Mouse (Mus musculus): ENCODE results near the gene Skp2.

Gene Skp2

GRCm38 (mm10) chr15:9113556-9113955 is 41.7 kb downstream of the Skp2 start:
- DNase-seq (ENCODE audit: low spot score): no peak

GRCm38 (mm10) chr15:9111648-9112047 is 43.6 kb downstream of the Skp2 start:
- no peak for DNase-seq (ENCODE audit: low spot score)

DNA sequence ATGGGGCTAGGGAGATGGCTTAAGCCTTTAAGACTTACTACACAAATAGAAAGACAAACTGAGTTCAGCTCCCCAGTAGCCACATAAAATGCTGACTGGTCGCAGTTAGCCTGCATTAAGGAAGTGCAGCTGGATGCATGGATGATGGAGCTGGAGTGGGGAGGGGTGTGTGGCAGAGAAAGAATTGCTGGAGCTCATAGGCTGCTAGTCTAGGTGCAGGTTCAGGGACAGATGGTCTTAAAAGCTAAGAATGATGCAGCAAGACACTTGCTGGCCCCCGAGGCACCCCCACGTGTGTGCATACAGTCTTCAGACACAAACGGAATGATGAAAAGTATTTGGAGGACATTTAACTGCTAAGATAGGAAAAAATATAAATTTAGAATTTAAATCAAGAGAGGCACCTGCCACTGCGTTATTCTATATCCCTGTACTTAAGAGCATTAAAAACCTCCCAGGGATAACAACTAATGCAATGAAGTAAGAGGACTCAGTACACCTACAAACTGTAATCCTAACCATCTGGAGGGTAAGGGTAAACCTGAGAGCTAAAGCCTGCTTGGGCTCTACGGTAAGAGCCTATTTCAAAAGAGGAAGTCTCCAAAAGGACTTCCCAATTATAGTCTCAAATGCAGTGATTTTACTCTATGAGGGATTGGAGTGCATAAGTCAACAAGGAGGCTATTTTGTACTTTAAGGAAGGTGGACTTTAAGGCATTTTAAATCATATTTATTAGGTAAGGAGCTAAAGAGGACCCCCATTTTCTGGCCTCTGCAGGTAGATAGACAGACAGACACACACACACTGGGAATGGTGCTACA is 44.5 kb downstream of the Skp2 start:
- no peak for DNase-seq (ENCODE audit: low spot score)

DNA sequence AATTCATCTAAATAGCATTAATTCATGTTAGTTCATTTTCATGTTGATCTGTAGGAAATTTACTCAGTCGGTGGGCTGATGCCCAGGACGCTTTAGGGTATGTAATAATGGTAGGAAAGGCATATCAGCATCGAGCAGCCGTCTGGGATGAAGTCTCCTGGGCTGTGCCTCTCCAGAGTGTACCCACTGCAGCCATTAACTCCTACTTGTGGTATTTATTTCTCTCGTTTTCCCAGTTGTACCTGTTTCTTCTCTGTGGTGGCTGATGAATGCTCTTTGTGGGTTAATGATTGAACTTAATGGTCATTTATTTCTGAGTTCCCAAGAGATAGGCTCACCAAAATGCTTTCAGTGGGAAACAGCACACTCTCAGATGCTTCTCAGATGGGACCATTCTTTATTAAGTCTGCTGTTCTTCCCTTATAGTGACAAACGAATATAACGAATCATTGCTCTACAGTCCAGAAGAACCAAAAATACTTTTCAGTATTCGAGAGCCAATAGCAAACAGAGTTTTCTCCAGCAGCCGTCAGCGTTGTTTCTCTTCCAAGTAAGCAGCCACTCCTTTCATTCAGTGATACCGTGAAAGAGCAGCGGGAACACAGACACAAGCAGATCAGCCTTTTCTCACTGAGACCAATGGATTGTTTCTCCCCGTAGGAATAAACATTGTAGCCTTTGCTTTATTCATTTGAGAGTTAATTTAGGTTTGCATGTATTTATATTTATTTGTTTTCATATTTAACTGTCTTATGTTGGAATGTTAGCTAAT is 48.7 kb downstream of the Skp2 start:
- DNase-seq (ENCODE audit: low spot score): no peak

DNA sequence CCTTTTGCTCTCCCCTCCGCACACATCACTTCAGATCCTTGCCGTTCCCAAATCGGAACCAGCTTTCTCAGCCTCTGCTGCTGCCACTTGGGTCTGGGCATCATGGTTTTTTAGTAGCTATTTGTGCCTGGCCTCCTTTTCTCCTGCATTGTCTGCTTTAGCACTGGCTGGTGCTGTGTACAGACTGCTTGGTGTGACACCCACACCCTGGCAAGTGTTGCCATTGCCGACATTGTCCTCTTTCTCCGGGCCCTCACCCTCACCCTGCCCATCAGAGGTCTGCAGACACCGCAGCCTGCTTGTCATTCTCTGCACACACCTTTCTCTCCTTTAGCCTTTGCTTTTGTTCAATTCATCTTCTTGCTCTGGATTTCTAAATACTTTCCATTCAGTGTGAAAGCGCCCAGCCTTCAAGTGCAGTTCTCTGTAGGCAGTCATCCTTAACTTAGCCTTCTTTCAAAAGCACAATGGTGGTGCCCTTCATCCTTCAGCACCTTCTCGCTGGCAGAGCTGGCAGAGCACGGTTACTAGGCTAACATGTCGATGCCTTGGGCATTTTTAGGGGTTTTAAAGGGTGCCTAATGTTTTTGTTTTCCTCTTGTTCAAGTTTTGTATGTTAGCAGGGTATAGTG is 54.7 kb downstream of the Skp2 start:
- no peak for DNase-seq (ENCODE audit: low spot score)

DNA sequence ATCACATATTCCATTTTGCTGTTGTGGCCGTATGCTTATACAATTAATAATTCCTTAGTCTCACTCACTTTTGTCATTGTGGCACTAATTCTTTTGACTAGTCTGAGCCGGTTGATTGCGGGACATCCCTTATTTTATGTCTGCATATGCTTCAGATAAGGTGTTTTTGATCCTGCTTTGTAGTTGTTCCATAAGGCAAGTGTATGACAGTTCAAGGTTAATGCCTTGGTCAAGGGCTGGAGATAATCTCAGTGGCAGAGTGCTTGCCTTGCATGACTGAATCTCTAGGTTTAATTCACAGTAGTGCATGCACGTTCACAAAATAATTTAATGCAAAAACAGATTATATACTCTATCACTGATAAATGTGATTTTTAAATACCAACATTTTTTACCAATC is 58.4 kb downstream of the Skp2 start:
- no peak for DNase-seq (ENCODE audit: low spot score)

GRCm38 (mm10) chr15:9094366-9094750 is 60.9 kb downstream of the Skp2 start:
- peak; percentile 80 for DNase-seq (ENCODE audit: low spot score)

GRCm38 (mm10) chr15:9093598-9094365 is 61.4 kb downstream of the Skp2 start:
- DNase-seq (ENCODE audit: low spot score): no peak

- no peak for DNase-seq (ENCODE audit: low spot score)
Observed at GRCm38 (mm10) chr15:9090662-9091061, 64.6 kb downstream of the Skp2 start.

DNA sequence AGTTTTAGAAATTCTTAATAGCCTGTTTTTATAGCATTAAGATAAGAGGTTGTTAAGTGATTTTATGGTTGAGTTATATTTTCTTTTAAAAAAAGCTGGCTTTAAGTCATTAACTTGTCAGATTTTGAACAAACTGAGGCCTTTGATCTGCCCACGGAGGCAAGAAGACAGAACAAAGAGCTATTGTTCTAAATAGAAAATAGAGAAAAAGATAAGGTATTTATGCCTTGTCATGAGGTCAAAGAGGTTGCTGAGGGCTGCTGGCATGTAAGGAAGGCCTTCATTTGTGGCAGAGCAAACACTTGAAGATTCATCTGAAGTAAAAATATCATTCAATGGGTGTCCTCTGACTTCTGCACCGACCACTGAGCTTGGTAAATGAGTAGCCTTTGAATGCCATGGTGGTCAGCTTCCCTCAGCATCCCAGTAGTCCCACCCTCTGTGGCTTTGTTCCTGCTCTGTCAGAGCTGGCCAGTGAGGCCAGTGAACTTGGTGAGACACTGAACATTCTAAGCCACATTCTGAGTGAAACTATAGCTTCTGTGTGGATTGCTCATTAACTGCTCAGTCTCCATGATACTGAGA is 66.0 kb downstream of the Skp2 start:
- DNase-seq (ENCODE audit: low spot score): peak; percentile 20

DNA sequence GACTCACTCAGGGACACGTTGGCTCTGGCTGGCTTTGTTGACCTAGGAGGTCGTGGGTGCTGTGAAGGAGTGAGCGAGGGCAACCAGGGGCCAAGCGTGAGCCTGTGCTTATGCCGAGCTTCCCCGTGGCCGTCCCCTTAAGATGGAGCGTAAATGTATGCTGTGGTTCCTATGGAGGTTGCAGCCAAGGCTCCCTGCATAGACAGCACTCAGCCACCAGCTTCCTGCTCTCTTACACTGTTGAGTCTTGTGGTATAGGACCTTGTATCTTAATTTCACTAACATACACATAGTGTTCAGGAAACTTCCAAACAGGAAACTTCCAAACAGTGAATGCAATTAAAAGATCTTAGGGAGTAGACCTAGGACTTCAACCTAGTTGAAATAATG is 66.5 kb downstream of the Skp2 start:
- DNase-seq (ENCODE audit: low spot score): no peak

DNA sequence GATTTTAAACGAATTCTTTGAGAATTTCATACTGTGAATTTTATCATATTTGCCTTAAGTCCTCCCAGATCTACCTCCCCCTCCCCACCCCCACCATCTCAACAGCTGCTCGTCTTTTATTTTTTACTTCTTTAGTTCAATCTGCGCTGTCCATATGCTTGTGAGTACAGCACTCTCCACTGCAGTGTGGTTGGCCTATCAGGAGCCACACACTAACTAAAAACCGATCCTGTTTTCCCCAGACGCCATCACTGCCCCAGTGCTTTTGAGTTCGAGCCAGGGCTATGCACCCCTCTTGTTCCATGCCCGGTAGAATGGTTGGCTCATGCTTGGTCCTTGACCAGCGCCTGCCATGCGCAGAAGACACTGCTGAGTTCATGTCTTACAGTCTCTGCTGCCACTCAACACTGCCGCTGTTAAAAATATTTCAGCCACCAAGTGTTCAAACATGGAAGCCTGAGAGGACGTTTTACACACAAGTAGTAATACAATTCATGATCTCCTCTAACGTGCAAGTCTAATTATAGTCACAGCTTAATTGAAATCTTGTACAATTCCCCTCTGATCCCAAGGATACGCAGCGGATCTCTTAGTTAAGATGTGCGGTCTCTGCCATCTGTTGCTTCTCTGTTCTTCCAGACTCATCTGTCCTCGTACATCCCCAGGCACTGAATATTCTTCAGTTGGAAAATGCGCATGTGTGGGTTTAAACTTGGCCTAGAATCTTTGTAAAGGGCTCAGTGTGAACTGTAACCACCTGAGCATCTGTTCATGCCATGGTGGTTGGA is 67.1 kb downstream of the Skp2 start:
- DNase-seq (ENCODE audit: low spot score): no peak

DNA sequence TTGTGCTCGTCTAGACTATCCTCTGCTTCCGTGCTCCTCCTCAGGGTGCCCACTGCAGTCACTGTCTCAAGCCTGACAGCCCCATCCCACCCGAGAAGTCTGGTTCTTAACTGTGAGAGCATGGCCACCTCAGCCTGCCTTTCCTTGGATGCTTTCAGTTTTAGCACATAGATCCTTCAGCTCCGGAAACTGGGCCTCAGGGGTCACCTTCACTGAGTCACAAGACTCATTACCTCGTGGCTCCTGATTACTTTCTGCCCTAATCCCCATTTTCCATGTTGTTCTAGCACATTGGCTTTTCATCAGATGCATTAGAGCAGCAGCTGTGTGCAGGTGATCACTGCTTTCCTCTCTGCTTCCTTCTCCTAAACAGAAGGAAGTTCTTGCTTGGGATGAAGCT is 67.8 kb downstream of the Skp2 start:
- no peak for DNase-seq (ENCODE audit: low spot score)

DNA sequence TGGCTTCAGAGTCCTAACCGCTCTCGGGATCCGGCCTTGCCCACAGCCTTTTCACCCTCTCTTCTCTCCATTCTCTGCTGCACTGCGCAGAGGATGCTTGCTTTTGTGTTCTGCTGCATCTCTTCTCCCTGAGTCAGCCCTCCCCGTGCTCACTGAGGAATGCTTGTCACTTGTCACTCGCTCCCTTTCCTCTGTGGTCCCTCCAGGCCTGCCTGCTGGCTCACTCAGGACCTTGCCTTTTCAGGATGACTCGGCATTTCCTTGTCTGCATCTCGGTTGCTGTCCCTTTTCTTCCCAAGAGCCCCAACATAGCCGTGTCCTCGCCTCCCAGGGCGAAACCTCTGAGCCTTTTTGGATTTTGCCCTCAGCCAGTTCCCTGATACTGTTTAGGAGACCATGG is 68.4 kb downstream of the Skp2 start:
- peak; percentile 51 for DNase-seq (ENCODE audit: low spot score)

- no peak for DNase-seq (ENCODE audit: low spot score)
Observed at GRCm38 (mm10) chr15:9082753-9083152, 72.5 kb downstream of the Skp2 start.

GRCm38 (mm10) chr15:9081294-9081693 is 73.9 kb downstream of the Skp2 start:
- DNase-seq (ENCODE audit: low spot score): no peak

DNA sequence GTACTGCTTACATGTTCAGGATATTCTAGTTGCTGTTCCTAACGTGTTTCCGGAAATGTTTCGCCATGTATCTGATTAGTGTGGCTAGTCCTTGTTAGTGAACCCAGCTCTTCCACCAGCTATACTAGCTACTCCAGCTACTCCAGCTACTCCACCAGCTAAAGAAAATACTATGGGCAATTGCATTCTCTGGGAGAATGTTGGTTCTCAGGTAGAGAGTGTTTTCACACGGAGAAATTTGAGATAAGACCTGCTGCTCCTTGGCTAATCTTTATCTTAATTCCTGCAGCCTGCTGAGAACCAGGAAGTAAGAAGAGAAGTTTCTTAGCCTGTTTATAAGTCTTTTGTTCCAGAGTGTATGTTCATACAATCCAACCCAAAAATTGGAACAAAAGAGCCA is 75.0 kb downstream of the Skp2 start:
- no peak for DNase-seq (ENCODE audit: low spot score)

DNA sequence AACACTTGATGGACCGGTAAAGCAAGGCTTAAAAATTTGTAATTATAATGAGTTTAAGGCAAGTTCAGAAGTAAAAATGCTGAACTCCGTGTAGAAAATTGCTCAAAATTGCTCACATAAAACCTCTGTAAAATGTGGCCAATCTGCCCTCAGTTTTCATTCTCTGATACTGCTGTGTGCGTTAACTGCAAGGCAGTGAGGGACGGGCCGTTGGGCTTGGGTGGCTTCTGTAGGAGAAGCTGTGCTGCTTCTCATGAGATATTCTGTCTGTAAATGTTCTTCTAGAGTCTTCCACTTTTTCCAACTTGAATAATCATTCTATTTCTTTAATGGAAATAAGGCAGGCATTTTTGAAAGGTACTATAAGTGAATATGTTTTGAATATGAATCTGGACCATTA is 75.6 kb downstream of the Skp2 start:
- no peak for DNase-seq (ENCODE audit: low spot score)

GRCm38 (mm10) chr15:9078481-9079300 is 76.5 kb downstream of the Skp2 start:
- DNase-seq (ENCODE audit: low spot score): no peak

DNA sequence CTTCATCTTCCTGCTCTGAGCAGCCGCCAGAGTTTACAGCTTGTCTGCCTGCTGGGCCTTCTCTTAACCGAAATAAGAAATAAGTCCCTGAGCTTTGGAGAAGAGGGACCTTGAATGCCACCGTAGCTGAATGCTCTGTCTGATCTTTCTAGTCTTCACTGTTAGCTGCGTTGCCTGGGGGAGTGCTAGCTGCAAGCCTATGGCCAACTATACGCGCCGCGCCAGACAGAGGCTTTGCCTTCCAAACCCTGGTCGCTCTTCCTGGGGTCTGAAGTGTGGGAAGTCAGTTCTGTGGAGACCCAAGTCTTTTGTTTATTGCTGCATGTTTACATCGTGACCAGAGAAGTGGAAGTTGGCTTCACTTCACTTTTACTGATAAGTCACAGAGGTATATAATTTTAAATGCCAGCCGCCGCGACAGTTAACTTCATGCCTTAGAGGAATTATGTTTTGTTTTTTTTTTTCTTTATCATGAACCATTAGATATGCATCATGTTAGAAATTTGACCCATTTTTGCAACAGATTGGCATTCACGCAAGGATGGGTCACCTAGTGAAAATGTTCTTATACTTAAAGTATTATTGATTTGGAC is 79.5 kb downstream of the Skp2 start:
- DNase-seq (ENCODE audit: low spot score): peak; percentile 28

Measured in embryo, embryonic 10 days (tissue).